Mouse (Mus musculus): ENCODE measurements around the gene Pax1. TPM values are rescaled to one million over a fixed set of nuclear protein-coding genes. Genes with fewer than 3 reads are reported as not detected.

The Pax1 gene
- polyA plus RNA-seq, 1 experiment from 2014 or later: not detected

DNA sequence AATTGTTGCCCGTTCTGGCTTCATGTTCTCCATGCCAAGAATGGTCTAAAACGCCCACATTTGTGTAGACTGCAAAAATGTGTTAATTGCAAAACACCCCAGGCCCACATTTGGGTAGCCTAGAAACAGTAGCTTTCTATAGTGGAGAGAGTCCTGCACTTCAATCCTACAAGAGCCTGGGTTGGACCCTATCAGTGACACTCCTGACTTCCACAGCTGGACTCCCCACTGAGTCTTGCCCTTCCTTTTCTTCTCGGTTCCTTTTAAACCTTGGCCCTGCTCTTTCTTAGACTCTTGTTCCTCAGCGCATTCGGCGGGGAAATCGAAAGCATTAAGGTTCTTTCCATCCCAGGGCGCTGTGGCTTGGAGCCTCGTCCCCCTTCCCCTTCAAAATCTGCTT lies 7.8 kb downstream of the Pax1 start:
- WGBS: 4% methylated on average over 9 of the region's 9 CpGs

DNA sequence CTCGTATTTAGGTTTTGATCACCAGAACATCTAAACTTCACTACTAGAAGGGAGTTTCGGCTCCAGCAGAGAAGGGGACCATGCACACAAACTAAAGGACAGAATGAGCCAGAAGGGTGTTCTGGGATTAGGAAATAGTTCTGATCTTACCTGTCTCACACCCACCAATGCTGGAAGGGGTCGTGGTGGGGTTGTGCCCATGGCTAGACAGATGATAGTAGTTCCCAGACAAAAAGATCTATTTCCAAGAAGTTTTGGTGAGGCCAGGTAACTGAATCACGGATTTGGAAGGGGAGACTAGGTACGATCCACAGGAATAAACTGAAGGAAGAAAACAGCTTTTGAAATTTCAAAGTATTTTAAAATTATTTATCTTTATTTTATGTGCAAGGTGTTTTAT lies 8.4 kb downstream of the Pax1 start:
- no peaks in the 10 kb centered on the region for H3K9me3 ChIP-seq (replicated peaks; ENCODE audit: control insufficient read depth, low read length)

More for the DNA sequence above, 7.8 kb downstream of the Pax1 start:
- no peak overlapping the region for H3K4me2 ChIP-seq (ENCODE audit: low read depth, low read length)
- peaks cover 88% of the 10 kb centered on the region for H3K27me3 ChIP-seq (ENCODE audit: control insufficient read depth, insufficient read depth, low read length)
- no peaks in the 10 kb centered on the region for H3K9me3 ChIP-seq (replicated peaks; ENCODE audit: control insufficient read depth, low read length)
- no peaks in the 10 kb centered on the region for H3K36me3 ChIP-seq (ENCODE audit: control insufficient read depth, insufficient read depth, low read length)
- 0 out of 2 replicates have a peak, but pooled peaks cover 7% of the 10 kb centered on the region for H3K4me1 ChIP-seq (ENCODE audit: control insufficient read depth, insufficient read depth, low read length)
- no peak overlapping the region for H3K4me3 ChIP-seq (replicated peaks; ENCODE audit: low read length)
- no peak overlapping the region for H3K9ac ChIP-seq (ENCODE audit: low read length)
- H3K27ac ChIP-seq (ENCODE audit: low read length): no peak overlapping the region
- ATAC-seq (ENCODE audit: insufficient read depth, low FRiP score): no peak

DNA sequence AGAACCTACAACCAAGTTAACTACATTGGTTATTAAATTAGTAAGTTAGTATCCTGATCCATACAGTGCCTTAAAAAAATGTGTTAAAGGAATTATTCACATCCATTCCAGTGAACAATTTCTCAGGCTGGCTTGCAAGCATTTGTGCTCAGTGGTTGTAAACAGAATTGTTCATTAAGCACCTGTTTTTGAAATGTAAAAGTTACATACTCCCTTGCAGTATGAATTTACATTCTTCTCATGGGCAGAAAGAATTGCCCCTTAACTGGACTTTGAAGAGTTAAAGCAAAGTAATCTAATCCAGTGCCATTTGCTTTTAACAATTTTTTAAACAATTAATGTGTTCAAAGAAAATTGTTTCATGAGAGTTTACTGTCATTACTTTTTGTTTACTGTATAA lies 9.6 kb downstream of the Pax1 start:
- Histone ChIP-seq H3K9ac (ENCODE audit: low read length) (no peak overlapping the region), H3K4me2 (ENCODE audit: low read depth, low read length) (no peak overlapping the region), H3K36me3 (ENCODE audit: control insufficient read depth, insufficient read depth, low read length) (no peaks in the 10 kb centered on the region), H3K27me3 (ENCODE audit: control insufficient read depth, insufficient read depth, low read length) (peaks cover 86% of the 10 kb centered on the region), H3K9me3 (replicated peaks; ENCODE audit: control insufficient read depth, low read length) (no peaks in the 10 kb centered on the region), H3K4me3 (replicated peaks; ENCODE audit: low read length) (no peak overlapping the region), H3K4me1 (ENCODE audit: control insufficient read depth, insufficient read depth, low read length) (no peaks in the 10 kb centered on the region), H3K27ac (ENCODE audit: low read length) (no peak overlapping the region)
- no peak for ATAC-seq (ENCODE audit: insufficient read depth, low FRiP score)

More for the DNA sequence above, 8.4 kb downstream of the Pax1 start:
- Histone ChIP-seq H3K36me3 (ENCODE audit: control insufficient read depth, insufficient read depth, low read length) (no peaks in the 10 kb centered on the region), H3K27ac (ENCODE audit: low read length) (no peak overlapping the region), H3K9ac (ENCODE audit: low read length) (no peak overlapping the region), H3K4me3 (replicated peaks; ENCODE audit: low read length) (no peak overlapping the region), H3K4me2 (ENCODE audit: low read depth, low read length) (no peak overlapping the region), H3K4me1 (ENCODE audit: control insufficient read depth, insufficient read depth, low read length) (0 out of 2 replicates have a peak, but pooled peaks cover 4% of the 10 kb centered on the region), H3K27me3 (ENCODE audit: control insufficient read depth, insufficient read depth, low read length) (peaks cover 88% of the 10 kb centered on the region)
- ATAC-seq (ENCODE audit: insufficient read depth, low FRiP score): no peak
- WGBS: 7% methylated on average over 5 of the region's 5 CpGs

DNA sequence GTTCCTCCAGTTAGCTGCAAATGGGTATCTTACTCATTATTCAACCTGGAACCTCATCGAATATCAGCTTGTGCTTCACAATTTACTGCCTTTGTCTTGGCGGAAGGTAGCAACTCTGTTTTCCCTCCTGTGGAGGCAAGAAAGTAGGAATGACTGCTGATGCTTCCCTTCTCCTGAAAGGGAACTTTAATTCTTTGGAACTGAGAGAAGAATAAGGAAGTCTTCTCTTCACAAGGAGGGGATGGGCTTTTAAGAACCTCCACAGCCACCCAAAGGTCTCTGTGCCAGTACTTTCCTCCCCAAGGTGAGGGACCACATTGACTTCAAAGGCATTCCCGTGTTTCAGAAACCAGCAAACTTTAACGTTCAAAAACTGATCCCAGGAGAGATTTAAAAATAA lies 10.1 kb downstream of the Pax1 start:
- no peaks in the 10 kb centered on the region for H3K4me1 ChIP-seq (ENCODE audit: control insufficient read depth, insufficient read depth, low read length)
- no peaks in the 10 kb centered on the region for H3K9me3 ChIP-seq (replicated peaks; ENCODE audit: control insufficient read depth, low read length)
- no peak overlapping the region for H3K9ac ChIP-seq (ENCODE audit: low read length)
- no peak for ATAC-seq (ENCODE audit: insufficient read depth, low FRiP score)
- H3K36me3 ChIP-seq (ENCODE audit: control insufficient read depth, insufficient read depth, low read length): no peaks in the 10 kb centered on the region
- no peak overlapping the region for H3K4me2 ChIP-seq (ENCODE audit: low read depth, low read length)
- H3K27me3 ChIP-seq (ENCODE audit: control insufficient read depth, insufficient read depth, low read length): peaks cover 86% of the 10 kb centered on the region
- WGBS: 6% methylated on average over 4 of the region's 4 CpGs
- no peak overlapping the region for H3K4me3 ChIP-seq (replicated peaks; ENCODE audit: low read length)
- H3K27ac ChIP-seq (ENCODE audit: low read length): no peak overlapping the region

DNA sequence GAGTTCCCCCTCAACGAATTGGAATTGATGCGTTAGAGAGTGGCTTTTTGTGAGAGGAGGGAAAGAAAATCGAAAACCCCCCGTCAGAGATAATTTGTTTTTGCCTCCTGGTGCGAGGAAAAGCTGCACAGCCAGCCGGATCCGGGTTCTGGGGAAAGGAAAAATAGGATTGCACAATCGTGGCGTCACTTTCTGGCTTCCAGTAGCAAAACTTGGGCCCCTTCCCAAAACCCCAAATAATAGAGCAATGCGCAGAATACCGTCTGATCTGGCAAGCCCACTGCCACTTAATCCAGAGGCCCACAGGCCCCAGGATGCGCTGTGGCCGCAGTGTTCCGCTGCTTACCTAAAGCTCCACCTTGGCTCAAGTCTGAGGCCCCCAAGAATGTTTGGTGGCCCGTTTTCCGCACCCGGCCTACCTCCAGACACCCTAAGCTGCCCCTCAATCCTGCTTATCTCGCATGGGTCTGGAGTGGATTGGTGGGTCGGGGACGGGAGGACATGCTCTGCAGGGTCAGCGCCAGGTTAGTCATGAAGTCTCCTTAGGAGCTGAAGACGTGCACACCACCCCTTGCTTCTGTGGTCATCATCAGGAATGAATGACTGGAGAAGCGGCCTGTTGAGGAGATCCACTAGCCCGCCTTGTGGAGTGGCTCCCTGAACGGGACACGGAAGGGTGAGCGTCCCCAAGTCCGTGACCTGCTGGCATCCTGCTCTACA lies 11.4 kb downstream of the Pax1 start:
- no peak overlapping the region for H3K4me2 ChIP-seq (ENCODE audit: low read depth, low read length)
- H3K27me3 ChIP-seq (ENCODE audit: control insufficient read depth, insufficient read depth, low read length): peaks cover 84% of the 10 kb centered on the region
- H3K27ac ChIP-seq (ENCODE audit: low read length): no peak overlapping the region
- no peaks in the 10 kb centered on the region for H3K36me3 ChIP-seq (ENCODE audit: control insufficient read depth, insufficient read depth, low read length)
- H3K4me1 ChIP-seq (ENCODE audit: control insufficient read depth, insufficient read depth, low read length): no peaks in the 10 kb centered on the region
- H3K4me3 ChIP-seq (replicated peaks; ENCODE audit: low read length): no peak overlapping the region
- 2% methylated on average over 28 of the region's 28 CpGs for WGBS
- H3K9me3 ChIP-seq (replicated peaks; ENCODE audit: control insufficient read depth, low read length): no peaks in the 10 kb centered on the region
- ATAC-seq (ENCODE audit: insufficient read depth, low FRiP score): no peak
- H3K9ac ChIP-seq (ENCODE audit: low read length): no peak overlapping the region

DNA sequence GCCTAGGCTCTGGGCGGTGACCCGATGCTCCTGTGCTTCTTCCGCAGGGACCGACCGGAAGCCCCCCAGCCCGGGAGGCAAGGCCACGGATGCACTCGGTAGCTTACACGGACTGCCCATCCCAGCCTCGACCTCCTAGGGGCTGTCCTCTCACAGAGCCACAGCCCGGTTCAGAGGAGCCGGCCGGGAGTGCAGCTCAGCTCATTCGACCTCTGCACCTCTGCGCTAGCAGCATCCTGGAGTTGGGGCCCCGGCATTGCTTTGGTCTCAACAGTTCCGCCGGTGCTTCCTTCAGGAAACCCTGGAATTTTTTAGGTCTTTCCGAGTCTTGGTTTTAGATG lies 11.9 kb downstream of the Pax1 start:
- Histone ChIP-seq H3K4me2 (ENCODE audit: low read depth, low read length) (no peak overlapping the region), H3K4me3 (replicated peaks; ENCODE audit: low read length) (no peak overlapping the region), H3K4me1 (ENCODE audit: control insufficient read depth, insufficient read depth, low read length) (no peaks in the 10 kb centered on the region), H3K27ac (ENCODE audit: low read length) (no peak overlapping the region), H3K36me3 (ENCODE audit: control insufficient read depth, insufficient read depth, low read length) (no peaks in the 10 kb centered on the region), H3K9me3 (replicated peaks; ENCODE audit: control insufficient read depth, low read length) (no peaks in the 10 kb centered on the region), H3K9ac (ENCODE audit: low read length) (no peak overlapping the region), H3K27me3 (ENCODE audit: control insufficient read depth, insufficient read depth, low read length) (peaks cover 85% of the 10 kb centered on the region)
- 0% methylated on average over 19 of the region's 19 CpGs for WGBS
- ATAC-seq (ENCODE audit: insufficient read depth, low FRiP score): no peak

DNA sequence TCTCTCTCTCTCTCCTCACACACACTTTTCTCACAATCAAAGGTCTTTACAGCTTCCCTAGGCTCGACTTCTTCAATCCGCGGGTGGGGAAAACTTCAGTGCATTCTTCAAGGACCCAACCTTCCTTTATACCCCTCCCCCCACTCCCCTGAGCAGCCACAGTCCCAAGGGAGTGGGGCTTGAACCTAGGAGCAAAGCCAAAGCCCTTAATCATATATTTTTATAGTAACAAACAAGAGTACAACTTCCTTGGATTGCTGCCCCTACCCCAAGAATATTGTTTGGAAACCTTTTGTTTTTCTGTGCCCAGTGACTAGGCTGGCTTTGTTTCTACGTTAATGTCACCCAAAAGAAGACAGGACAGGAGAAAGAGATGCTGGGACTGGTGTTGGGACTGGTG lies 12.5 kb downstream of the Pax1 start:
- Histone ChIP-seq H3K4me2 (ENCODE audit: low read depth, low read length) (no peak overlapping the region), H3K9ac (ENCODE audit: low read length) (no peak overlapping the region), H3K4me3 (replicated peaks; ENCODE audit: low read length) (no peak overlapping the region), H3K4me1 (ENCODE audit: control insufficient read depth, insufficient read depth, low read length) (no peaks in the 10 kb centered on the region), H3K27ac (ENCODE audit: low read length) (no peak overlapping the region), H3K9me3 (replicated peaks; ENCODE audit: control insufficient read depth, low read length) (no peaks in the 10 kb centered on the region), H3K27me3 (ENCODE audit: control insufficient read depth, insufficient read depth, low read length) (peaks cover 85% of the 10 kb centered on the region), H3K36me3 (ENCODE audit: control insufficient read depth, insufficient read depth, low read length) (no peaks in the 10 kb centered on the region)
- no peak for ATAC-seq (ENCODE audit: insufficient read depth, low FRiP score)
- WGBS: 2% methylated on average over 4 of the region's 4 CpGs

DNA sequence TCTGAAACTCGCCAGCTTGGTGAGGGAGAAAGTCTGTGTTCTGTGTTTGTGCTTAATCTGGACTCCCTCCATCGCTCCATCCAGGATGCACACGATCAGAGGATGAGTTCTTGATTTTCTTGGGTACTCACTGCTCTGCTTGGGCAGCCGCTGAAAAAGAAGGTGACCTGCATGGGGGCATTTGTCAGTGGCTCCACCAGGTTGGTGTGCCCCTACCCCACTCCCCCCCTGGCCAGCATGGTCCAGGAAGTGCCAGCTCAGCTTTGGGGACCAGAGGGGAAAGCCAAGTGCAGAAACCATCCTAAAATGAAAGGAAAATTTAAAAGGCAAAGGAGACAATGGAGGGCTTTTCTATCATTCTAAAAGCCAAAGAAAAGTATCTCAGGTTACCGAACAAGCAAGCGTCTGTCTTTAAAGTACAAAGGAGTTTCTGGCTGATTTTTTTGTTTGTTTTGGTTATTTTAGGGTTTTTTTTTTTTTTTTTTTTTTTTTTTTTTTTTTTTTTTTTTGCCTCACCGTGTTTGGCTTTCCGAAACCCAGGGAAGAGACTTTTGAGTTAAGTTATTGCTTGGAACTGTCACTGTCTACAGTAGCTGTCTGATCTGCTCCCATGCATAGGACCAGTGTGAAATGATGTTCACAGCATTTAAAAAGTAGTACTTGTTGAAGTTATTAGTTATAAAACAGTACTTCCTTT lies 13.4 kb downstream of the Pax1 start:
- Histone ChIP-seq H3K27me3 (ENCODE audit: control insufficient read depth, insufficient read depth, low read length) (peaks cover 76% of the 10 kb centered on the region), H3K9me3 (replicated peaks; ENCODE audit: control insufficient read depth, low read length) (no peaks in the 10 kb centered on the region), H3K4me1 (ENCODE audit: control insufficient read depth, insufficient read depth, low read length) (no peaks in the 10 kb centered on the region), H3K27ac (ENCODE audit: low read length) (no peak overlapping the region), H3K36me3 (ENCODE audit: control insufficient read depth, insufficient read depth, low read length) (no peaks in the 10 kb centered on the region), H3K9ac (ENCODE audit: low read length) (no peak overlapping the region), H3K4me3 (replicated peaks; ENCODE audit: low read length) (no peak overlapping the region), H3K4me2 (ENCODE audit: low read depth, low read length) (no peak overlapping the region)
- WGBS: 8% methylated on average over 8 of the region's 8 CpGs
- ATAC-seq (ENCODE audit: insufficient read depth, low FRiP score): no peak

DNA sequence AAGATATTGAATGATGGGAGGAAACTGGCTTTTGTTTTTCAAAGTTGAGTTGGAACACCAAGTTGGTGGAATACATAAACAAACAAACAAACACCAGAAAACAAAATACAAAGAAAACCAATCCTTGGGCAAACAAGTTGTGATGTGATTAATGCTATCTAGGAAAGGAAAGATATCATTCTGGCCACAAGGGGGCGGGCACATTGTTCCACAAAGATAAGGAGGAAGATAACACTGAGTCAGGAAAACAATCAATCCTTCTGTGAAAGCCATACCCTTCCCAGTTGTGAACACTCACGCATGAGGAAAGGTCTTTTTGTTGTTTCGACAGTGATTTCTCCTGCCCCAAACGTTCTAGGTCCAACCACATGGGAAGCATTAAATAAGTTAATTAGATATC lies 17.2 kb downstream of the Pax1 start:
- no peak overlapping the region for H3K9ac ChIP-seq (ENCODE audit: low read length)
- ATAC-seq (ENCODE audit: insufficient read depth, low FRiP score): no peak
- peaks cover 41% of the 10 kb centered on the region for H3K27me3 ChIP-seq (ENCODE audit: control insufficient read depth, insufficient read depth, low read length)
- H3K9me3 ChIP-seq (replicated peaks; ENCODE audit: control insufficient read depth, low read length): no peaks in the 10 kb centered on the region
- H3K36me3 ChIP-seq (ENCODE audit: control insufficient read depth, insufficient read depth, low read length): no peaks in the 10 kb centered on the region
- H3K27ac ChIP-seq (ENCODE audit: low read length): no peak overlapping the region
- H3K4me2 ChIP-seq (ENCODE audit: low read depth, low read length): no peak overlapping the region
- WGBS: 6% methylated on average over 4 of the region's 4 CpGs
- no peak overlapping the region for H3K4me3 ChIP-seq (replicated peaks; ENCODE audit: low read length)
- no peaks in the 10 kb centered on the region for H3K4me1 ChIP-seq (ENCODE audit: control insufficient read depth, insufficient read depth, low read length)
